Mouse (Mus musculus) lung, postnatal 0 days (tissue): ENCODE measurements at regions not wholly inside any gene's neighbourhood (a gene's known extent, or its start where the extent isn't known, plus 50 kb on each side); places are given as distances from the start of the nearest gene placed in this dataset.

Source experiments
- ATAC-seq: fragments of 200-750 bp; cut with Nextera tagmentation; 2 replicates; pipeline ENCODE4 v1.8.0; 2017; ENCODE audit warnings: moderate library complexity
- DNase-seq: peaks from one replicate; pipeline ENCODE4 v3.0.0-alpha.2; 2016; ENCODE audit warnings: low spot score
- H3K27ac ChIP-seq: fragments of 300-500 bp; sonication (generic); 2 replicates; pipeline ENCODE4 v1.5.1; 2014; ENCODE audit warnings: antibody characterized with exemption, mild to moderate bottlenecking, low read length, mixed read lengths
- H3K27me3 ChIP-seq: fragments of 300-500 bp; sonication (generic); replicated peaks from 2 replicates; pipeline ENCODE4 v1.6.1; 2014; ENCODE audit warnings: low read length, mixed read lengths; ENCODE audit not compliant: insufficient read depth
- H3K36me3 ChIP-seq: fragments of 300-500 bp; sonication (generic); 2 replicates; pipeline ENCODE4 v1.6.1; 2014; ENCODE audit warnings: low read length, mixed read lengths; ENCODE audit not compliant: insufficient read depth
- H3K4me1 ChIP-seq: fragments of 300-500 bp; sonication (generic); 2 replicates; pipeline ENCODE4 v1.6.1; 2014; ENCODE audit warnings: antibody characterized with exemption, low read depth, low read length, mixed read lengths; ENCODE audit not compliant: insufficient read depth
- H3K4me2 ChIP-seq: fragments of 300-500 bp; sonication (generic); replicated peaks from 2 replicates; pipeline ENCODE4 v1.6.1; 2014; ENCODE audit warnings: low read depth, mild to moderate bottlenecking, low read length, moderate library complexity, mixed read lengths
- H3K4me3 ChIP-seq: fragments of 300-500 bp; sonication (generic); 2 replicates; pipeline ENCODE4 v1.5.1; 2014; ENCODE audit warnings: low read depth, low read length
- H3K9ac ChIP-seq: fragments of 300-500 bp; sonication (generic); replicated peaks from 2 replicates; pipeline ENCODE4 v1.6.1; 2014; ENCODE audit warnings: low read depth, mild to moderate bottlenecking
- H3K9me3 ChIP-seq: fragments of 300-500 bp; sonication (generic); 2 replicates; pipeline ENCODE4 v1.6.1; 2016; ENCODE audit warnings: low read length, mixed read lengths
- CTCF ChIP-seq: IDR thresholded peaks from 2 replicates; pipeline ENCODE4 v1.5.1; 2016; ENCODE audit warnings: antibody characterized with exemption, mild to moderate bottlenecking
- EP300 ChIP-seq: IDR thresholded peaks from 2 replicates; pipeline ENCODE4 v1.6.1; 2016; ENCODE audit warnings: antibody characterized with exemption, mild to moderate bottlenecking, control low read depth
- WGBS: fragments of 180-500 bp; shearing (Covaris S2); extraction: QIAGEN DNeasy Blood & Tissue Kit; methylation state at CpG from one replicate; pipeline ENCODE4 v1.1.7; 2014; 5-methylcytosine and 5-hydroxymethylcytosine counted together

GRCm38 (mm10) chr1:151103522-151104037 lies 78.8 kb upstream of the Gm47985 start:
- DNase-seq (peak; percentile 49), ATAC-seq (no peak)
- 52% methylated on average over 6 of the region's 6 CpGs for WGBS
- no peaks in the 10 kb centered on the region for H3K9me3 ChIP-seq
- no peaks in the 10 kb centered on the region for H3K36me3 ChIP-seq
- TF ChIP-seq EP300 (no peak), CTCF (no peak)
- H3K27me3 ChIP-seq, result no peaks in the 10 kb centered on the region
- H3K4me3 ChIP-seq, result no peak overlapping the region
- H3K4me1 ChIP-seq, result no peaks in the 10 kb centered on the region
- H3K27ac ChIP-seq, result no peak overlapping the region
- H3K9ac ChIP-seq, result no peak overlapping the region
- H3K4me2 ChIP-seq, result no peak overlapping the region

GRCm38 (mm10) chr1:151104346-151104745 lies 78.0 kb upstream of the Gm47985 start:
- no peaks in the 10 kb centered on the region for H3K36me3 ChIP-seq
- no peaks in the 10 kb centered on the region for H3K9me3 ChIP-seq
- no peak overlapping the region for H3K4me3 ChIP-seq
- no peak overlapping the region for H3K9ac ChIP-seq
- no peak for TF ChIP-seq EP300
- 79% methylated on average over 5 of the region's 5 CpGs for WGBS
- ATAC-seq (no peak), DNase-seq (no peak)
- no peak overlapping the region for H3K4me2 ChIP-seq
- H3K4me1 ChIP-seq, result no peaks in the 10 kb centered on the region
- H3K27ac ChIP-seq, result no peak overlapping the region
- H3K27me3 ChIP-seq, result no peaks in the 10 kb centered on the region

GRCm38 (mm10) chr1:151104806-151105205 lies 77.5 kb upstream of the Gm47985 start:
- Histone ChIP-seq H3K9me3 (no peaks in the 10 kb centered on the region), H3K9ac (no peak overlapping the region), H3K27ac (no peak overlapping the region), H3K4me3 (no peak overlapping the region), H3K4me1 (no peaks in the 10 kb centered on the region), H3K36me3 (no peaks in the 10 kb centered on the region), H3K27me3 (no peaks in the 10 kb centered on the region), H3K4me2 (no peak overlapping the region)
- DNase-seq (no peak), ATAC-seq (no peak)
- TF ChIP-seq EP300 (no peak), CTCF (no peak)
- WGBS, result 85% methylated on average over 2 of the region's 2 CpGs

- 47% methylated on average over 3 of the region's 3 CpGs for WGBS
- no peak overlapping the region for H3K4me2 ChIP-seq
- DNase-seq (peak; percentile 21), ATAC-seq (peak; percentile 19; the same call in 1 of the 2 replicates)
- TF ChIP-seq EP300, result no peak
- no peak for TF ChIP-seq CTCF
- H3K9ac ChIP-seq, result no peak overlapping the region
- H3K9me3 ChIP-seq, result no peaks in the 10 kb centered on the region
- no peaks in the 10 kb centered on the region for H3K36me3 ChIP-seq
- H3K4me3 ChIP-seq, result no peak overlapping the region
- H3K27ac ChIP-seq, result no peak overlapping the region
- no peaks in the 10 kb centered on the region for H3K27me3 ChIP-seq
- H3K4me1 ChIP-seq, result no peaks in the 10 kb centered on the region
Observed at GRCm38 (mm10) chr1:151105251-151105650, 77.1 kb upstream of the Gm47985 start.

GRCm38 (mm10) chr1:151107401-151107800 lies 74.9 kb upstream of the Gm47985 start:
- no peak overlapping the region for H3K9ac ChIP-seq
- no peaks in the 10 kb centered on the region for H3K27me3 ChIP-seq
- no peak overlapping the region for H3K4me2 ChIP-seq
- no peak overlapping the region for H3K4me3 ChIP-seq
- DNase-seq (no peak), ATAC-seq (no peak)
- 73% methylated on average over 3 of the region's 3 CpGs for WGBS
- no peaks in the 10 kb centered on the region for H3K4me1 ChIP-seq
- TF ChIP-seq EP300, result no peak
- no peak for TF ChIP-seq CTCF
- no peaks in the 10 kb centered on the region for H3K36me3 ChIP-seq
- no peaks in the 10 kb centered on the region for H3K9me3 ChIP-seq
- H3K27ac ChIP-seq, result no peak overlapping the region

GRCm38 (mm10) chr1:151109333-151109732 lies 73.0 kb upstream of the Gm47985 start:
- no peak for ATAC-seq
- Histone ChIP-seq H3K27me3 (no peaks in the 10 kb centered on the region), H3K4me2 (no peak overlapping the region), H3K9me3 (no peaks in the 10 kb centered on the region), H3K27ac (no peak overlapping the region), H3K4me3 (no peak overlapping the region), H3K36me3 (no peaks in the 10 kb centered on the region), H3K4me1 (no peaks in the 10 kb centered on the region), H3K9ac (no peak overlapping the region)
- TF ChIP-seq EP300 (no peak), CTCF (no peak)
- 78% methylated on average over 2 of the region's 2 CpGs for WGBS
- DNase-seq, result no peak

- H3K9me3 ChIP-seq, result no peaks in the 10 kb centered on the region
- no peaks in the 10 kb centered on the region for H3K4me1 ChIP-seq
- TF ChIP-seq EP300 (no peak), CTCF (no peak)
- no peak for DNase-seq
- no peak overlapping the region for H3K4me2 ChIP-seq
- H3K4me3 ChIP-seq, result no peak overlapping the region
- no peaks in the 10 kb centered on the region for H3K36me3 ChIP-seq
- H3K27ac ChIP-seq, result no peak overlapping the region
- H3K27me3 ChIP-seq, result no peaks in the 10 kb centered on the region
- ATAC-seq, result no peak
- 53% methylated on average over 4 of the region's 4 CpGs for WGBS
- no peak overlapping the region for H3K9ac ChIP-seq
Observed at GRCm38 (mm10) chr1:151110412-151110811, 71.9 kb upstream of the Gm47985 start.
